Comparison of ENCODE assay signal across 7 mouse cellular contexts in genomic region chr5:142718037-142718436, GRCm38 (mm10). TPM values are rescaled to one million over a fixed set of nuclear protein-coding genes. Genes with fewer than 3 reads are reported as not detected.
DNase-seq lines count a peak whose midpoint lies in the region; ATAC-seq lines count a peak whose summit lies in the region.

No protein-coding gene starts in this region.

- WGBS in hindbrain, embryonic 16.5 days = 16% methylated on average over 4 of the region's 4 CpGs
- 26% methylated on average over 4 of the region's 4 CpGs for WGBS in midbrain, embryonic 13.5 days

- no peak overlapping the region for H3K9ac ChIP-seq in hindbrain, embryonic 16.5 days (ENCODE audit: low read depth, low read length)
- no peak overlapping the region for H3K9ac ChIP-seq in midbrain, embryonic 13.5 days (replicated peaks)

- no peaks in the 10 kb centered on the region for H3K9me3 ChIP-seq in hindbrain, embryonic 16.5 days (ENCODE audit: control insufficient read depth, low read length)
- no peaks in the 10 kb centered on the region for H3K9me3 ChIP-seq in midbrain, embryonic 13.5 days

- no peak overlapping the region for H3K4me3 ChIP-seq in hindbrain, embryonic 16.5 days (ENCODE audit: low read length)
- H3K4me3 ChIP-seq in midbrain, embryonic 13.5 days (replicated peaks) = no peak overlapping the region

- H3K27ac ChIP-seq in hindbrain, embryonic 16.5 days (ENCODE audit: low read depth, low read length) = no peak overlapping the region
- no peak overlapping the region for H3K27ac ChIP-seq in midbrain, embryonic 13.5 days

- no peaks in the 10 kb centered on the region for H3K27me3 ChIP-seq in hindbrain, embryonic 16.5 days (replicated peaks; ENCODE audit: control insufficient read depth, insufficient read depth, low read length)
- H3K27me3 ChIP-seq in midbrain, embryonic 13.5 days = no peaks in the 10 kb centered on the region

- peak; percentile 58; the same call in 1 of the 2 replicates for ATAC-seq in hindbrain, embryonic 16.5 days
- ATAC-seq in midbrain, embryonic 13.5 days = peak; percentile 56

- peak; percentile 63 for DNase-seq in T-cell, adult 2 months (ENCODE audit: low spot score)
- DNase-seq in cerebellum, adult 8-10 months = peak; percentile 90
- peak; percentile 81 to 88 for DNase-seq in frontal cortex, postnatal 25 days (ENCODE audit: low spot score in 2 of 2)
- DNase-seq in left cerebral cortex, postnatal 10 days (ENCODE audit: extremely low spot score in 1 of 2, low spot score in 2 of 2) = peak; percentile 77 to 78
- peak; percentile 62 for DNase-seq in spleen, adult 12 weeks (ENCODE audit: low spot score)

- intact Hi-C loops in left cerebral cortex, postnatal 10 days (cut with DNase I) = loop anchor here (5.0 to 10.0 kb wide), 3 partner anchors 91 to 223 kb away; partner anchors contain the start of gene Wipi2

- peaks cover 15% of the 10 kb centered on the region; the same call in 1 of the 2 replicates for H3K36me3 ChIP-seq in hindbrain, embryonic 16.5 days (ENCODE audit: control insufficient read depth, insufficient read depth, low read length)
- peaks cover 74% of the 10 kb centered on the region for H3K36me3 ChIP-seq in midbrain, embryonic 13.5 days

- H3K4me1 ChIP-seq in hindbrain, embryonic 16.5 days (ENCODE audit: control insufficient read depth, insufficient read depth, low read depth, low read length) = no peaks in the 10 kb centered on the region
- H3K4me1 ChIP-seq in midbrain, embryonic 13.5 days (replicated peaks) = no peaks in the 10 kb centered on the region

- no peak overlapping the region for H3K4me2 ChIP-seq in hindbrain, embryonic 16.5 days (ENCODE audit: low read length)
- H3K4me2 ChIP-seq in midbrain, embryonic 13.5 days (replicated peaks) = no peak overlapping the region

RNA-seq across cellular contexts. Expression of gene Slc29a4, which starts 25.7 kb away (rescaled TPM):
- polyA plus RNA-seq in hindbrain, embryonic 16.5 days (2015; fragmentation: Nextera tagmentation; extraction: Ambion mirVana) = 87.4 and 98.0 TPM in 2 replicates
- 10 to 100 TPM; 64.9 to 77.5 TPM for total RNA-seq in left cerebral cortex, postnatal 10 days (2021)
- 61.9 and 70.6 TPM in 2 replicates for polyA plus RNA-seq in midbrain, embryonic 13.5 days (2015; fragmentation: Nextera tagmentation; extraction: Ambion mirVana)
